Mouse (Mus musculus) midbrain, embryonic 15.5 days (tissue): ENCODE data around the gene Chsy1. TPM values are rescaled to one million over a fixed set of nuclear protein-coding genes. Genes with fewer than 3 reads are reported as not detected.
"Not testable (repeated sequence)": the region's sequence is repeated elsewhere in the genome, so short reads cannot be mapped to it uniquely, and the experiment has no call there.

Source experiments
- ATAC-seq: fragments of 200-750 bp; cut with Nextera tagmentation; replicated peaks from 2 replicates; pipeline ENCODE4 v1.8.0; 2017; ENCODE audit warnings: moderate TSS enrichment
- H3K27ac ChIP-seq: fragments of 300-500 bp; sonication (generic); 2 replicates; pipeline ENCODE4 v1.5.1; 2015; ENCODE audit warnings: mild to moderate bottlenecking, inconsistent platforms
- H3K27me3 ChIP-seq: fragments of 300-500 bp; sonication (generic); replicated peaks from 2 replicates; pipeline ENCODE4 v1.6.1; 2015; ENCODE audit warnings: inconsistent platforms
- H3K36me3 ChIP-seq: fragments of 300-500 bp; sonication (generic); replicated peaks from 2 replicates; pipeline ENCODE4 v1.6.1; 2015; ENCODE audit warnings: inconsistent platforms
- H3K4me1 ChIP-seq: fragments of 300-500 bp; sonication (generic); 2 replicates; pipeline ENCODE4 v1.6.1; 2015; ENCODE audit warnings: inconsistent platforms
- H3K4me2 ChIP-seq: fragments of 300-500 bp; sonication (generic); 2 replicates; pipeline ENCODE4 v1.6.1; 2015; ENCODE audit warnings: inconsistent platforms, mild to moderate bottlenecking, moderate library complexity
- H3K4me3 ChIP-seq: fragments of 300-500 bp; sonication (generic); 2 replicates; pipeline ENCODE4 v1.5.1; 2015; ENCODE audit warnings: mild to moderate bottlenecking, inconsistent platforms
- H3K9ac ChIP-seq: fragments of 300-500 bp; sonication (generic); 2 replicates; pipeline ENCODE4 v1.6.1; 2015; ENCODE audit warnings: mild to moderate bottlenecking, inconsistent platforms
- H3K9me3 ChIP-seq: fragments of 300-500 bp; sonication (generic); 2 replicates; pipeline ENCODE4 v1.6.1; 2016; ENCODE audit warnings: inconsistent platforms
- WGBS: fragments of 180-500 bp; shearing (Covaris S2); methylation state at CpG from one replicate; pipeline ENCODE4 v1.1.7; 2015; ENCODE audit warnings: mixed read lengths; 5-methylcytosine and 5-hydroxymethylcytosine counted together
- polyA plus RNA-seq: library from polyadenylated mRNA; unstranded; fragments of >200 nt; fragmentation: Nextera tagmentation; extraction: Ambion mirVana; gene quantifications from 2 replicates; pipeline ENCODE4 v1.2.1, GENCODE M21; 2015

Gene Chsy1
- polyA plus RNA-seq, 1 experiment from 2014 or later: 10.0 TPM

DNA sequence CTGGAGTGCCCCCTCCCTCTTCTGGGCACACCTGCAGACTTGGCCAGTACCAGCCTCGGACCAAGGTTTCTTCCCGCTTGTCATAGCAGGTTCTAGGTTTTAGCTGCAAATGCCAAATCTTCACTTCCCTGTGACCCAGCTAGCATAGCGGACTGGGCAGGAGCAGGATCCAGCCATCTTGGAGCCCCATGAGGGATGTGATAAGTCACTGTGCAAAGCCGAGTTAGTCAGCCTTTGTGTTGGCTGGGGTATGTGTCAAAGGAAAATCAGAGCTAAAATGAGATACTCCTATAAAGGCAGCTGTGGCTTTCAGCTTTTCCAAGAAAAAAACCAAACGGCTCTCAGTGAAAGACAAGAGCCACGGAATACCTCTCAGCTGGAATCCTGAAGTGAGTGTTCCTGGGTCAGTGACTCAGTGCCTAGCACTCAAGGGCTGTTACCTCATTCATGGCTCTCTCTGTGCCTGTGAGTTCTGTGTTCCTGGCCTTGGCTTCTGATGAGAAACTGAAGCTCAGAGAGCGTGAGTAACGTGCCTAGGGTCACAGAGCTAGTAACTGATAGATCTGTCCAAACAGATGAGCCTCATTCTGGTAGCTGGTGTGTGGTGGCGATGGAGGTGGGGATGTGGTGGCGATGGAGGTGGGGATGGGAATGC lies 71.5 kb downstream of the Chsy1 start:
- Histone ChIP-seq H3K9ac (no peak overlapping the region), H3K27me3 (no peaks in the 10 kb centered on the region), H3K4me2 (no peak overlapping the region), H3K4me1 (0 out of 2 replicates have a peak, but pooled peaks cover 3% of the 10 kb centered on the region), H3K27ac (no peak overlapping the region), H3K36me3 (no peaks in the 10 kb centered on the region), H3K4me3 (no peak overlapping the region), H3K9me3 (no peaks in the 10 kb centered on the region)
- ATAC-seq: no peak
- 84% methylated on average over 10 of the region's 10 CpGs for WGBS

DNA sequence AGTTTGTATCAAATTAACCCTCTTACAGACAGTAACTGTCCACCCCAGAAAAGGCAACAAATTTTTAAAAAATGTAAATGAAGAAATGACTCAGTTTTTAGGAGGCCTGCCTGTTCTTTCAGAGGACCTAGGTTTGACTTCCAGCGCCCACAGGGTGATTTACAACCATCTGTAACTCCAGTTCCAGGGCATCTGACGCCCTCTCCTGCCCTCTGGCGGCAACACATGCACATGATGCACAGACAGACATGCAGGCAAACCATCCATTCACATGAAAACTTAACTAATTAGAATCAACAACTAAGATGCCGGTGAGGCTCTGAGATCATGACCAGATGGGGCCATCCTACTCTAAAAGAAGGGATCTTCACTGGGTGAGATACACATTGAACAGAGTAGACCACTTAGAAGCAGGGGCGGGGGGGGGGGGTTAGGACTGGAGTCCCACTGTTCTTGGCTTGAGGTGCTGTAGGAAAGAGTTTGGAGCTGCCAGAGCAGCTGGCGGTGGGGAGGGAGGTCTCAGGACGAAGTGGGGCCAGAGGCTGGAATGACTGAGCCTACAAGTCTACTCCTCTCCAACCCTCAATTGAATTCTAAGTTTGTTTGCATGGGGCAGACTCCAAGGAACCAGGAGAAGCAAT lies 72.9 kb downstream of the Chsy1 start:
- Histone ChIP-seq H3K4me2 (no peak overlapping the region), H3K27ac (no peak overlapping the region), H3K9ac (no peak overlapping the region), H3K4me3 (no peak overlapping the region), H3K36me3 (no peaks in the 10 kb centered on the region), H3K27me3 (no peaks in the 10 kb centered on the region), H3K9me3 (no peaks in the 10 kb centered on the region), H3K4me1 (0 out of 2 replicates have a peak, but pooled peaks cover 3% of the 10 kb centered on the region)
- ATAC-seq: no peak
- 84% methylated on average over 7 of the region's 7 CpGs for WGBS

DNA sequence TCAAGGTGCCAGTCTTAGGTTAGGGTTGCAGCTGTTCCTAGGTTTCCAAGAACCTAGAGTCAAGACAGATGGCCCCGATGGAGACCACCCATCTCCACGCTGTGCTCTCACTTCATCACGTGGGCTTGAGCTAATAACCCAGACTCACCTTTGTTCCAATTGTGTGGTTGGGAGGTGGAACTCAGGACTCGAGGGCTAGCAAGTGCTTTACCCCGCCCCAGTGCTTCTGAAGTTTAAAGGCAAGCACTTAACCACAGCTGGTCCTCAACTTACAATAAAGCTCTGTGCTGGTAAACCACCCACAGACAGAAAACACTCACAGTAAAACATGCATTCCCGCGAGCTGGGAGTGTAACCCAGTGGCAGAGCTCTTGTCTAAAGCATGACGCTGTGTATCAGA lies 74.1 kb downstream of the Chsy1 start:
- H3K4me2 ChIP-seq: no peak overlapping the region
- H3K4me1 ChIP-seq: 0 out of 2 replicates have a peak, but pooled peaks cover 3% of the 10 kb centered on the region
- H3K36me3 ChIP-seq: no peaks in the 10 kb centered on the region
- no peak for ATAC-seq
- H3K9ac ChIP-seq: no peak overlapping the region
- H3K4me3 ChIP-seq: no peak overlapping the region
- H3K27ac ChIP-seq: no peak overlapping the region
- no peaks in the 10 kb centered on the region for H3K9me3 ChIP-seq
- no peaks in the 10 kb centered on the region for H3K27me3 ChIP-seq
- 79% methylated on average over 8 of the region's 8 CpGs for WGBS

DNA sequence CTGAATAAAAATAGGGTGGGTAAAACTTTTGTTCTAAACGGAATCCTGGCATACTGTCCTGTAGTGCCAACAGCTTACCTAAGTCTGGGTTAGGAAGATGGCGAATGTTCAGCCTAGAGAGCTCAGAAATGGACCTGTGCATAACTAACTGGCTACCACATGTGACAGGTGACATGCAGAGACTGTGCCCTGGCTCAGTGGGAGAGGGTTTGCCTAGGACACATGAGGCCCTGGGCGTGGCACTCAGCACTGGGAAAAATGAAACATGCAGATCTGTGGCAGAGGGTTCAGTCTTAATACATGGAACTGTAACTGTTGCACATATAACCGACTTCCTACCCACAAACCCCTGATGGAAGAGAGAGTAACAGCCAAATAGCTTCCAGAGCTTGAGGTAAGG lies 74.7 kb downstream of the Chsy1 start:
- 0 out of 2 replicates have a peak, but pooled peaks cover 3% of the 10 kb centered on the region for H3K4me1 ChIP-seq
- no peak overlapping the region for H3K9ac ChIP-seq
- no peak overlapping the region for H3K27ac ChIP-seq
- WGBS: 84% methylated on average over 4 of the region's 4 CpGs
- H3K4me3 ChIP-seq: no peak overlapping the region
- no peaks in the 10 kb centered on the region for H3K27me3 ChIP-seq
- no peak for ATAC-seq
- H3K36me3 ChIP-seq: no peaks in the 10 kb centered on the region
- no peak overlapping the region for H3K4me2 ChIP-seq
- no peaks in the 10 kb centered on the region for H3K9me3 ChIP-seq

DNA sequence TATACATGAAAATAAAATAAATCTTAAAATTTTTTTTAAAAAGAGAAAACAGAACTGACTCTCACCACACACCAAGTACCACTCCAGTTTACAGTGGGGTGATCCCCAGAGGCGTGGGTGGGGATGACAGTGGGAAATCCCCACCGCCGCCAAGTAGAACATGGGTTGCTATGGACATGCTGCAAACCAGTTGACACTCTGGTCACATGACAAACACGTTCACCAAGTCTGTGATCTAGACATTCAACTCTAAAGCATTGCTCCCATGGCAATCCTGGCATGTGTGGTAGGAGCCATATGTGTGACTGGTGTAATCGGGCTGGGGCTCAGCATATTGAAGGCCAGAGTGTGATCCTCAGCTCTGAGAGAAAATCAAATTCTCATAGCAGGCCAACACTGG lies 76.1 kb downstream of the Chsy1 start:
- no peak overlapping the region for H3K27ac ChIP-seq
- H3K9ac ChIP-seq: no peak overlapping the region
- no peaks in the 10 kb centered on the region for H3K4me1 ChIP-seq
- ATAC-seq: no peak
- no peak overlapping the region for H3K4me3 ChIP-seq
- WGBS: 90% methylated on average over 5 of the region's 5 CpGs
- H3K4me2 ChIP-seq: no peak overlapping the region
- H3K9me3 ChIP-seq: no peaks in the 10 kb centered on the region
- H3K36me3 ChIP-seq: no peaks in the 10 kb centered on the region
- no peaks in the 10 kb centered on the region for H3K27me3 ChIP-seq

DNA sequence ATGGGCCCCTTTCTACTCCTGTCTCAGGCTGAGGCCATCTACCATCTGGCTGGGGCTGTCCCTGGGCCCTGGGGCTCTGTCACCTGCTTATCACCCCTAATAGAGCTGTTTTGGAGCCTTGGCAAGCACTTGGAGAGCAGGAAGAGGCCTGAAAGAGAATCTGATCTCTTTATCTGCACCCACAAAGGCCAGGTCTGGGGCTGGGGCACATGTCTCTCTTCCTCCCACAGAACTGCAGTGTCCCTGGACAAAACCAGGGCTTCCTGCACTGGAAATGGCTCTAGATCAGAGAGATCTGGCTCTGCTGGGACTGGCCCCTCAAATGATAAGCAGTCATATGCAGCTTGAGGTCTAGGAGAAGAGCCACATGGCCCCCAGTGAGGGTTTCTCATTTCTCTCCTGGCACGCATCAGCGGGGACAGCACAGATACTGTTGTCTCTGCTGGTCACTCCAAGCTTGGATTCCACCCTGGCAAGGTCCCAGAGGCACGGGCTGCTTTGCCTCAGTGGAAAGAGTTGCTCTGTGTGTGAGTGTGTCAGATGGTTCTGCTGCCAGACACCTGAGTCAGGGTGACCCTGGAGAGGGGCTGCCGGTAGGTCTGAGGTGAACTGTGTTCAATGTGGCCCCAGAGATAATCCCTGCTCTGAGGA lies 78.4 kb downstream of the Chsy1 start:
- Histone ChIP-seq H3K4me3 (no peak overlapping the region), H3K27ac (no peak overlapping the region), H3K4me2 (no peak overlapping the region), H3K27me3 (no peaks in the 10 kb centered on the region), H3K9ac (no peak overlapping the region), H3K4me1 (no peaks in the 10 kb centered on the region), H3K36me3 (no peaks in the 10 kb centered on the region), H3K9me3 (no peaks in the 10 kb centered on the region)
- no peak for ATAC-seq
- WGBS: 82% methylated on average over 4 of the region's 4 CpGs

DNA sequence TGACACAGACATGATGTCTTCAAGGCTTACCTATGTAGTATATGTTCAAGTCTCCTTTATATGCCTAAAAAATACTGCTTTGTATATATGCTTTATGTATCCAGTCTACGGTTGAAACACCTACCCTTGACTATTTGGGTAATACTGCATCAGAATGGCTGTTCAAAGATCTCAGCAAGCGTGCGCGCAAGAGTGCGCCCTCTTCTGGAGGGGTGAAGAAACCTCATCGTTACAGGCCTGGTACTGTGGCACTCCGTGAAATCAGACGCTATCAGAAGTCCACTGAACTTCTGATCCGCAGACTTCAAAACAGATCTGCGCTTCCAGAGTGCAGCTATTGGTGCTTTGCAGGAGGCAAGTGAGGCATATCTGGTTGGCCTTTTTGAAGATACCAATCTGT lies 81.1 kb downstream of the Chsy1 start:
- not testable (repeated sequence) for ATAC-seq, H3K4me3 ChIP-seq, H3K9ac ChIP-seq, H3K4me1 ChIP-seq, H3K4me2 ChIP-seq, H3K27me3 ChIP-seq, H3K9me3 ChIP-seq, H3K27ac ChIP-seq, H3K36me3 ChIP-seq
- 90% methylated on average over 10 of the region's 10 CpGs for WGBS

DNA sequence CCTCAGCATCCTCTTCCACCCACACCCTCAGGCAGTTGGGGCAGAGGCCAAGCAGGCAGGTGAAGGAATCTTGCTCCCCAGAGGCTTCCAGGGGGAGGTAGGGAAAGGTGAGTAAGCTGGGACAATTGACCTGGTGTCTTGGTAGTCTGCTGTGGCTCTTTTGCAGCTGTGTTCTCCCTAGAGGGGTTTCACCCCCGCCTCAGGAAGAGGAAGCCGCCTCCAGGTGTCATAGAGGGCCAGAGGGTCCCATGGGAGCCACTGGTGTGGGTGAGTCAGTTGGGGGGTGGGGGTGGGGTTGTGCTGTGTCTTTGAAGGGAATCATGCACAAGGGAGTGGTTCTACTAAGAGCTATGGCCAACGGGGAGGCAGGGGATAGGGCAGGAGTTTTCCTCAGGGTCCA lies 85.2 kb downstream of the Chsy1 start:
- no peaks in the 10 kb centered on the region for H3K9me3 ChIP-seq
- H3K4me1 ChIP-seq: no peaks in the 10 kb centered on the region; the same call in 1 of the 2 replicates
- H3K27ac ChIP-seq: no peak overlapping the region
- no peak overlapping the region for H3K4me2 ChIP-seq
- no peaks in the 10 kb centered on the region for H3K27me3 ChIP-seq
- H3K36me3 ChIP-seq: no peaks in the 10 kb centered on the region
- 80% methylated on average over 3 of the region's 3 CpGs for WGBS
- no peak overlapping the region for H3K4me3 ChIP-seq
- ATAC-seq: no peak
- H3K9ac ChIP-seq: no peak overlapping the region

DNA sequence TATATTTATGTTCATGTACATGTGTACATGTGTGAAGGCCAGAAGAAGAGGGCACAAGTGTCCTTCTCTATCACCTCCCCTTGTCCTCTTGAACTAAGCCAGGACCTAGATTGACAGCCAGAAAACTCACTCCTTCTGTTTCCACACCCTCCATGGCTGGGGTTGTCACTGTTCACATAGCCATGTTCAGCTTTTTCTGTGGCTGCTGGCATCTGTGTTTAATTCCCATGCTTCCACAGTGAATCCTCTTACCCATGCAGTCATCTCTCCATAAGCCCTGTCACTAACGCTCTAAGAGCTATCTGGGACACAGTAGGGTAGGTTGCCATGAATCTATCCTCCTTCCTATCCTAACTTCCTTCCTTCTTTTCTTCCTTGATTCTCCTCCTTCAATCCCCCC lies 86.6 kb downstream of the Chsy1 start:
- Histone ChIP-seq H3K4me3 (no peak overlapping the region), H3K9me3 (no peaks in the 10 kb centered on the region), H3K27ac (no peak overlapping the region), H3K9ac (no peak overlapping the region), H3K27me3 (no peaks in the 10 kb centered on the region), H3K36me3 (no peaks in the 10 kb centered on the region), H3K4me2 (no peak overlapping the region), H3K4me1 (peaks cover 6% of the 10 kb centered on the region)
- 71% methylated on average over 1 of the region's 1 CpGs for WGBS
- no peak for ATAC-seq

DNA sequence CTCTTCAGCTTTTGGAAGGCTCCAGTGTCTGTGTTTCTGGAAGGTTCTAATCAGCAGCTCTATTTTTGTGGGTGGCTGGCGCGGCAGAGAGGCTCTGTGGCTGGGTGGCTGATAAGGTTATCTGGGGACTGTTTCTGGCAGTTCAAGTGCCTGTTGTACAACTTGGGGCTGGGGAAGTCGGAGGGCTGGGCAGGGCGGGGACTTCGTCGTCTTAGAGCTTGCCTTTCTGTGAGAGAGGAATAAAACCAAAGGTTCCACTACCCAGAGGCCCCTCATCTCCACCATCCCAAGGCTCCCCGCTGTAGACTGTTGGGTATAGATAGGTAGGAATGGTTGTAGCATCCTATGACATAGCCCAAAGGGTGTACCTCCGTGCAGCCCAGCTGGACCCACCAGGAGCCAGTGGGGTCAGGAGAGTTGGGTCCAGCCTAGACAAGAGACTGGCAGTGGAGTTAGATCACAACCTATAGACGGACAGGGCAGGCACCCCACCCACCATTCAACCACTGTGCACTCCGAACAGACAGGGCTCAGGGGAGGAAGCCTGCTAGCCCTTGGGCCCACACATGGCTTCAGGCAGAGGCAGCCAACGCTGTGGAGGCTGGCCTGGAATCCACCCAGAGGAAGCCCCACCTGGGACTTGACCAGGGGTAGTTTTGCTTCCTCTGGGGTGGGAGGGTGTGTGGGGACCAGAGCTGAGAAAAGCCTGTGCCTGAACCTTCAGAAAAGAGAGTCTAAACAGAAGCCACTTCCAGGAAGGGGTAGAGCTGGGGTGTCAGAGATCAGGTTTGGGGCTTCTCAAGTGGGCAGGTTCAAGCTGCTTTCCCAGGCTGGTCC lies 87.5 kb downstream of the Chsy1 start:
- H3K36me3 ChIP-seq: no peaks in the 10 kb centered on the region
- H3K27me3 ChIP-seq: no peaks in the 10 kb centered on the region
- no peak overlapping the region for H3K27ac ChIP-seq
- ATAC-seq: no peak
- no peak overlapping the region for H3K4me3 ChIP-seq
- WGBS: 87% methylated on average over 11 of the region's 11 CpGs
- H3K9ac ChIP-seq: no peak overlapping the region
- no peaks in the 10 kb centered on the region for H3K9me3 ChIP-seq
- H3K4me1 ChIP-seq: peaks cover 9% of the 10 kb centered on the region
- no peak overlapping the region for H3K4me2 ChIP-seq

DNA sequence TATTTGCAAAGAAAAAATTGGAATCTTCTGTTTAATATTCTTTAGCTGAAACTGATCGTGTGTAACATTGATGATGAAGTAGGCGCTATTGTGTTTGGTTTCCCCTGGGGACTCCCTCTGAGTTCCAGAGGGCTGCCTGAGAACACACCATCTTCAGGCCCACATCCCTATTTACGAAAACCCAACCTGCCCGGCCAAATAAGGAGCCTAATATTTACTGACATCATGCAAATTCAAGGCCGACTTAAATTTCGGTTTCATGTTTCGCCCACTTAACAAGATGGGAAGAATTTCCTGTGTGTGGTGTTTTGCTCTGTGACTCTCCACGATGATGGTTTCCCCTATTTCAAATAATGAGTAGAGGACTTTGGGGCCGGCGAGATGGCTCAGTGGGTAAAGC lies 89.1 kb downstream of the Chsy1 start:
- Histone ChIP-seq H3K4me3 (no peak overlapping the region), H3K4me2 (no peak overlapping the region), H3K4me1 (peaks cover 9% of the 10 kb centered on the region), H3K9me3 (no peaks in the 10 kb centered on the region), H3K36me3 (no peaks in the 10 kb centered on the region), H3K9ac (no peak overlapping the region), H3K27me3 (no peaks in the 10 kb centered on the region), H3K27ac (no peak overlapping the region)
- ATAC-seq: no peak
- 87% methylated on average over 10 of the region's 10 CpGs for WGBS

DNA sequence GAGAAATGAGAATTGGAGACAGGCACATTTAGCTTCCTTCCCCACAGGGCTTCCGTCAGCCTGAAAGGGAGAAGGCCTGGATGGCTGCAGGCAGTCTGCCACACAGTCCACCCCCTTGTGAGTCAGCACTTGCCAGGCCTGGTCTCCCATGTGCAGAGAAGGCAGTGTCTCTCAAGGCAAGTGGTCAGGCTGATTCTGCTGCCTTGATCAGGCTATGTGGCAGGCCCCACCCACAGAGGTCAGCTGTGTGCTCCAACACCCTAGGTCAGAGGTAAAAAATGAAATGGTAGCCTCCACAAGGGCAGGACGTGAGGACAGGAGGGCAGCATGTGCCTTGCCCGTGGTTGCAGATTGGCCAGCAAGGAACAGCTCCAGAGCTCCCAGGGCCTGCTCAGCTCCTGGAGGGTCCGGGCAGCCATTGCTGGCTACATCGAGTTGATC lies 90.1 kb downstream of the Chsy1 start:
- Histone ChIP-seq H3K4me1 (peaks cover 9% of the 10 kb centered on the region), H3K27ac (no peak overlapping the region), H3K27me3 (no peaks in the 10 kb centered on the region), H3K4me2 (no peak overlapping the region), H3K9me3 (no peaks in the 10 kb centered on the region), H3K36me3 (no peaks in the 10 kb centered on the region), H3K4me3 (no peak overlapping the region), H3K9ac (no peak overlapping the region)
- ATAC-seq: 0 out of 2 replicates have a peak, but pooled peaks have one; percentile 35
- 78% methylated on average over 5 of the region's 5 CpGs for WGBS
